Mouse (Mus musculus) embryonic facial prominence, embryonic 14.5 days (tissue): ENCODE results near the gene Rbl1. TPM values are rescaled to one million over a fixed set of nuclear protein-coding genes. Genes with fewer than 3 reads are reported as not detected.

Experiments
- ATAC-seq: fragments of 200-750 bp; cut with Nextera tagmentation; 2 replicates; pipeline ENCODE4 v1.8.0; 2017; ENCODE audit warnings: low read depth, moderate number of reproducible peaks, moderate TSS enrichment
- DNase-seq: peaks from one replicate; pipeline ENCODE4 v3.0.0-alpha.2; 2015; ENCODE audit warnings: low spot score
- H3K27ac ChIP-seq: fragments of 300-500 bp; sonication (generic); replicated peaks from 2 replicates; pipeline ENCODE4 v1.5.1; 2014; ENCODE audit warnings: low read depth, mild to moderate bottlenecking, low read length, moderate library complexity
- H3K27me3 ChIP-seq: fragments of 300-500 bp; sonication (generic); replicated peaks from 2 replicates; pipeline ENCODE4 v1.6.1; 2014; ENCODE audit warnings: low read length; ENCODE audit not compliant: control insufficient read depth, insufficient read depth
- H3K36me3 ChIP-seq: fragments of 300-500 bp; sonication (generic); 2 replicates; pipeline ENCODE4 v1.6.1; 2014; ENCODE audit warnings: low read length, mixed read lengths; ENCODE audit not compliant: control insufficient read depth, insufficient read depth
- H3K4me1 ChIP-seq: fragments of 300-500 bp; sonication (generic); 2 replicates; pipeline ENCODE4 v1.6.1; 2014; ENCODE audit warnings: antibody characterized with exemption, low read length; ENCODE audit not compliant: control insufficient read depth, insufficient read depth
- H3K4me2 ChIP-seq: fragments of 300-500 bp; sonication (generic); 2 replicates; pipeline ENCODE4 v1.6.1; 2014; ENCODE audit warnings: low read depth, mild to moderate bottlenecking, low read length, moderate library complexity, mixed read lengths
- H3K4me3 ChIP-seq: fragments of 300-500 bp; sonication (generic); 2 replicates; pipeline ENCODE4 v1.5.1; 2014; ENCODE audit warnings: low read depth, mild to moderate bottlenecking, low read length
- H3K9ac ChIP-seq: fragments of 300-500 bp; sonication (generic); 2 replicates; pipeline ENCODE4 v1.6.1; 2014; ENCODE audit warnings: low read depth, mild to moderate bottlenecking, low read length, moderate library complexity, mixed read lengths
- H3K9me3 ChIP-seq: fragments of 300-500 bp; sonication (generic); 2 replicates; pipeline ENCODE4 v1.6.1; 2016; ENCODE audit warnings: low read length; ENCODE audit not compliant: control insufficient read depth
- WGBS: fragments of 180-500 bp; shearing (Covaris S2); extraction: QIAGEN DNeasy Blood & Tissue Kit; methylation state at CpG from one replicate; pipeline ENCODE4 v1.1.7; 2014; 5-methylcytosine and 5-hydroxymethylcytosine counted together
- polyA plus RNA-seq: library from polyadenylated mRNA; unstranded; fragments of >200 nt; fragmentation: Nextera tagmentation; extraction: Ambion mirVana; gene quantifications from 2 replicates; pipeline ENCODE4 v1.2.1, GENCODE M21; 2014

The Rbl1 gene
- polyA plus RNA-seq, 1 experiment from 2014 or later: 16.1 TPM

- DNase-seq: no peak
Observed at GRCm38 (mm10) chr2:157127370-157127769, 77.0 kb downstream of the Rbl1 start.

GRCm38 (mm10) chr2:157125246-157125645 lies 79.1 kb downstream of the Rbl1 start:
- DNase-seq (no peak), ATAC-seq (no peak)
- Histone ChIP-seq H3K4me3 (no peak overlapping the region), H3K27ac (no peak overlapping the region), H3K4me2 (no peak overlapping the region), H3K27me3 (no peaks in the 10 kb centered on the region), H3K4me1 (no peaks in the 10 kb centered on the region), H3K9me3 (no peaks in the 10 kb centered on the region), H3K36me3 (peaks cover 43% of the 10 kb centered on the region), H3K9ac (no peak overlapping the region)
- 90% methylated on average over 3 of the region's 3 CpGs for WGBS

More at GRCm38 (mm10) chr2:157127370-157127769, 77.0 kb downstream of the Rbl1 start:
- Histone ChIP-seq H3K4me1 (no peaks in the 10 kb centered on the region), H3K27me3 (no peaks in the 10 kb centered on the region), H3K27ac (no peak overlapping the region), H3K9me3 (no peaks in the 10 kb centered on the region), H3K9ac (no peak overlapping the region), H3K36me3 (peaks cover 24% of the 10 kb centered on the region; the same call in 1 of the 2 replicates), H3K4me2 (no peak overlapping the region), H3K4me3 (no peak overlapping the region)
- no peak for ATAC-seq
- 84% methylated on average over 3 of the region's 3 CpGs for WGBS

- DNase-seq (no peak), ATAC-seq (no peak)
- 91% methylated on average over 8 of the region's 8 CpGs for WGBS
- Histone ChIP-seq H3K9ac (no peak overlapping the region), H3K9me3 (no peaks in the 10 kb centered on the region), H3K27ac (no peak overlapping the region), H3K4me3 (no peak overlapping the region), H3K27me3 (no peaks in the 10 kb centered on the region), H3K4me2 (no peak overlapping the region), H3K36me3 (peaks cover 50% of the 10 kb centered on the region), H3K4me1 (no peaks in the 10 kb centered on the region)
Observed at GRCm38 (mm10) chr2:157121766-157122165, 82.6 kb downstream of the Rbl1 start.

GRCm38 (mm10) chr2:157119075-157119474 lies 85.3 kb downstream of the Rbl1 start:
- Histone ChIP-seq H3K27me3 (no peaks in the 10 kb centered on the region), H3K4me1 (no peaks in the 10 kb centered on the region), H3K36me3 (peaks cover 48% of the 10 kb centered on the region), H3K4me2 (no peak overlapping the region), H3K4me3 (no peak overlapping the region), H3K9ac (no peak overlapping the region), H3K27ac (no peak overlapping the region), H3K9me3 (no peaks in the 10 kb centered on the region)
- no peak for ATAC-seq
- WGBS: 82% methylated on average over 3 of the region's 3 CpGs
- DNase-seq: no peak

- H3K27ac ChIP-seq: no peak overlapping the region
- H3K4me3 ChIP-seq: no peak overlapping the region
- H3K4me1 ChIP-seq: no peaks in the 10 kb centered on the region
- H3K9me3 ChIP-seq: no peaks in the 10 kb centered on the region
- DNase-seq (no peak), ATAC-seq (no peak)
- H3K9ac ChIP-seq: no peak overlapping the region
- peaks cover 52% of the 10 kb centered on the region for H3K36me3 ChIP-seq
- 90% methylated on average over 4 of the region's 4 CpGs for WGBS
- no peak overlapping the region for H3K4me2 ChIP-seq
- H3K27me3 ChIP-seq: no peaks in the 10 kb centered on the region
Observed at GRCm38 (mm10) chr2:157118556-157118955, 85.8 kb downstream of the Rbl1 start.

- peaks cover 64% of the 10 kb centered on the region for H3K36me3 ChIP-seq
- H3K27ac ChIP-seq: no peak overlapping the region
- DNase-seq: peak; percentile 45
- 14% methylated on average over 3 of the region's 3 CpGs for WGBS
- H3K9ac ChIP-seq: no peak overlapping the region
- H3K4me3 ChIP-seq: no peak overlapping the region
- no peaks in the 10 kb centered on the region for H3K9me3 ChIP-seq
- no peak for ATAC-seq
- H3K4me1 ChIP-seq: no peaks in the 10 kb centered on the region
- no peak overlapping the region for H3K4me2 ChIP-seq
- H3K27me3 ChIP-seq: no peaks in the 10 kb centered on the region
Observed at GRCm38 (mm10) chr2:157116964-157117363, 87.4 kb downstream of the Rbl1 start.

GRCm38 (mm10) chr2:157108236-157108635 lies 96.1 kb downstream of the Rbl1 start:
- WGBS: 82% methylated on average over 4 of the region's 4 CpGs

GRCm38 (mm10) chr2:157104454-157104853 lies 99.9 kb downstream of the Rbl1 start:
- WGBS: 88% methylated on average over 8 of the region's 8 CpGs
- Histone ChIP-seq H3K27ac (no peak overlapping the region), H3K9me3 (no peaks in the 10 kb centered on the region), H3K4me1 (no peaks in the 10 kb centered on the region), H3K4me2 (no peak overlapping the region), H3K9ac (no peak overlapping the region), H3K4me3 (no peak overlapping the region), H3K27me3 (no peaks in the 10 kb centered on the region), H3K36me3 (peaks cover 85% of the 10 kb centered on the region)
- no peak for ATAC-seq
- DNase-seq: no peak

More at GRCm38 (mm10) chr2:157108236-157108635, 96.1 kb downstream of the Rbl1 start:
- Histone ChIP-seq H3K4me1 (no peaks in the 10 kb centered on the region), H3K4me2 (no peak overlapping the region), H3K27ac (no peak overlapping the region), H3K27me3 (no peaks in the 10 kb centered on the region), H3K9me3 (no peaks in the 10 kb centered on the region), H3K9ac (no peak overlapping the region), H3K4me3 (no peak overlapping the region), H3K36me3 (peaks cover 88% of the 10 kb centered on the region)
- DNase-seq (no peak), ATAC-seq (no peak)

- Histone ChIP-seq H3K27ac (no peak overlapping the region), H3K4me2 (no peak overlapping the region), H3K4me3 (no peak overlapping the region), H3K4me1 (no peaks in the 10 kb centered on the region), H3K36me3 (peaks cover 81% of the 10 kb centered on the region), H3K27me3 (no peaks in the 10 kb centered on the region), H3K9ac (no peak overlapping the region), H3K9me3 (no peaks in the 10 kb centered on the region)
- 64% methylated on average over 2 of the region's 2 CpGs for WGBS
- DNase-seq: no peak
- no peak for ATAC-seq
Observed at GRCm38 (mm10) chr2:157102256-157102655, 102.1 kb downstream of the Rbl1 start.
